Mouse (Mus musculus) thymus, adult 2 months (tissue): ENCODE results near the gene St3gal6.

Experiments
- CTCF ChIP-seq: fragments of 200-500 bp; IDR thresholded peaks from 2 replicates; pipeline ENCODE4 v1.5.1; 2012; ENCODE audit warnings: mild to moderate bottlenecking, control low read depth, low read length, moderate library complexity, borderline replicate concordance; ENCODE audit not compliant: control insufficient read depth, poor library complexity, insufficient read depth; ENCODE audit errors: extremely low read depth
- POLR2A ChIP-seq: fragments of 200-500 bp; IDR thresholded peaks from 2 replicates; pipeline ENCODE4 v1.6.1; 2012; ENCODE audit warnings: mild to moderate bottlenecking, low read length, control low read depth, moderate library complexity; ENCODE audit not compliant: control insufficient read depth, poor library complexity, insufficient read depth; ENCODE audit errors: extremely low read depth

- TF ChIP-seq POLR2A (no peak), CTCF (no peak)
Observed at GRCm38 (mm10) chr16:58496791-58497190, 27.3 kb downstream of the St3gal6 start.
